In the genomic region with DNA sequence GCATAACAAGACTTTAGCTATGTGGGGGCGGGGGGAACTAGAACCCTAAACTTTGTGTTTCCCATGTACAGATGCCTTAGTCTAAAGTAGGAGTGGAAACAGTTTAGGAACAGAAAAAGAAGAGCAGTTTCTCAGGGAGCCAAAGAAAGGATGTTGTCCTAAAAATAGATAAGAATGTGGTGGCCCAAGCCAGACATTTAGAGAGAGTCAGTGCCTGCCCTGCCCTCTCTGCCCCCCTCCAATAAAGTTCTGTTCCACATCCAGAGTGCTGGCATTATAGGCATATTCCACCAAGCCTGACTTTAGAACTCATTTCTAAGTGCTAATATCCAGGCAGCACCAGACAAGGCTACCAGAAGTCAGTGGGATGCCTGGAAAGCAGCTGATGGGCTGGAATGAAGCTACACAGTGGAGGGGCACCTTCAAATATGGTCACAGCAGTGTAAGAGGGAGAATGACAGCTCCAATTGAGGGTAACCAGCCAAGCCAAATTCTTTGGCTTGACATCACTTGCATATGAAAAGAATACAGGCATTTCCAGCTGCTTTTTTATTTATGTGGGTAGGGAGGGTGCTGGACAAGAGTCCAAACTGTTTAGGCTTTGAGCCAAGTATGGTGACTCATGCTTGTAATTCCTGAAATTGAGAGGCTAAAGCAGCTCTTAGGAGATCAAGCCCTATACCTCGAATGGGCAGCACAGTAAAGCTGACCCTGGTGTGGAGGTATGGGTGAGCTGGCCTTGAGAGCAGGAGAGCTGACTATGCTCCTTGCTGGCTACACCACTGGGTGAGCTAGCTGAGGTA, we compare ENCODE assay signal across 9 mouse cellular contexts. TPM values are rescaled to one million over a fixed set of nuclear protein-coding genes. Genes with fewer than 3 reads are reported as not detected.
DNase-seq lines count a peak whose midpoint lies in the region; ATAC-seq and TF ChIP-seq lines count a peak whose summit lies in the region.
"Had no signal": no experiment of that assay in that cellular context is flagged by ENCODE, and none has a peak within 500 bp of the region (broad histone marks: within the 10 kb centered on the region; RNA-seq: fewer than 3 reads in every experiment).

No protein-coding gene starts in this region.

- DNase-seq in adipocyte (ENCODE audit: low spot score): peak; percentile 74
- peak; percentile 76 to 80 for DNase-seq in heart, adult 18-20 months
- DNase-seq in kidney, adult 8-10 months: peak; percentile 58 to 73
- no peak for DNase-seq in frontal cortex, postnatal 36 days (ENCODE audit: low spot score in 2 of 2)

- no peak for TF ChIP-seq CTCF in olfactory bulb, adult 2 months (IDR thresholded peaks at IDR 0.05; ENCODE audit: insufficient read depth, low read depth, low read length)

- H3K4me2 ChIP-seq in forebrain, embryonic 15.5 days (replicated peaks): no peak overlapping the region
- no peak overlapping the region for H3K4me2 ChIP-seq in forebrain, embryonic 12.5 days

- ATAC-seq in forebrain, embryonic 15.5 days (replicated peaks): peak; percentile 48; the same call in 1 of the 2 replicates
- no peak for ATAC-seq in forebrain, embryonic 12.5 days (ENCODE audit: low FRiP score)
- no peak for ATAC-seq in CD4-positive, CD25-positive, alpha-beta regulatory T cell, adult 4 months

- H3K27ac ChIP-seq in forebrain, embryonic 15.5 days (replicated peaks): no peak overlapping the region
- no peak overlapping the region for H3K27ac ChIP-seq in forebrain, embryonic 12.5 days
- peak overlapping the region; percentile 33; the same call in 1 of the 2 replicates for H3K27ac ChIP-seq in olfactory bulb, adult 2 months (ENCODE audit: insufficient read depth, low read depth, low read length)

- no peaks in the 10 kb centered on the region for H3K9me3 ChIP-seq in forebrain, embryonic 15.5 days
- H3K9me3 ChIP-seq in forebrain, embryonic 12.5 days: no peaks in the 10 kb centered on the region

- H3K4me3 ChIP-seq in forebrain, embryonic 15.5 days: no peak overlapping the region
- no peak overlapping the region for H3K4me3 ChIP-seq in forebrain, embryonic 12.5 days (replicated peaks)
- no peak overlapping the region for H3K4me3 ChIP-seq in olfactory bulb, adult 2 months (ENCODE audit: insufficient read depth, low read depth, low read length)
- H3K4me3 ChIP-seq: erythroblast, embryonic 14.5 days had no signal

- no peaks in the 10 kb centered on the region for H3K27me3 ChIP-seq in forebrain, embryonic 15.5 days
- H3K27me3 ChIP-seq in forebrain, embryonic 12.5 days: 0 out of 2 replicates have a peak, but pooled peaks cover 6% of the 10 kb centered on the region

- no peaks in the 10 kb centered on the region for H3K4me1 ChIP-seq in forebrain, embryonic 15.5 days
- no peaks in the 10 kb centered on the region for H3K4me1 ChIP-seq in forebrain, embryonic 12.5 days
- no peaks in the 10 kb centered on the region for H3K4me1 ChIP-seq in olfactory bulb, adult 2 months (ENCODE audit: control insufficient read depth, insufficient read depth, low read length)

- no peak for TF ChIP-seq POLR2A in olfactory bulb, adult 2 months (IDR thresholded peaks at IDR 0.05; ENCODE audit: insufficient read depth, low read depth, low read length)

- WGBS in forebrain, embryonic 15.5 days: 52% methylated on average over 2 of the region's 2 CpGs
- 55% methylated on average over 2 of the region's 2 CpGs for WGBS in forebrain, embryonic 12.5 days
- 33% methylated on average over 2 of the region's 2 CpGs for WGBS in olfactory bulb, adult 2 months

- no peak overlapping the region for H3K9ac ChIP-seq in forebrain, embryonic 15.5 days (replicated peaks)
- H3K9ac ChIP-seq in forebrain, embryonic 12.5 days: no peak overlapping the region

- no peaks in the 10 kb centered on the region for H3K36me3 ChIP-seq in forebrain, embryonic 15.5 days
- no peaks in the 10 kb centered on the region for H3K36me3 ChIP-seq in forebrain, embryonic 12.5 days (replicated peaks)

RNA-seq across cellular contexts. Expression of gene Tmem41b, which starts 6.6 kb away (rescaled TPM):
- polyA plus RNA-seq in forebrain, embryonic 15.5 days (2015; fragmentation: Nextera tagmentation; extraction: Ambion mirVana): 65.0 and 65.1 TPM in 2 replicates
- 75.8 and 78.8 TPM in 2 replicates for polyA plus RNA-seq in forebrain, embryonic 12.5 days (2016; fragmentation: Nextera tagmentation; extraction: Ambion mirVana)
- 10 to 100 TPM; 43.4 to 54.7 TPM for total RNA-seq in heart, adult 18-20 months (2021)
- polyA plus RNA-seq in olfactory bulb, adult 2 months (2012; ENCODE audit: insufficient read depth, insufficient read length, low replicate concordance, missing spikeins): not detected in 2 replicates
- 10 to 100 TPM; 35.0 to 39.5 TPM for polyA plus RNA-seq in CD4-positive, CD25-positive, alpha-beta regulatory T cell, adult 4 months (2017; shearing (Covaris generic))

RNA-seq across cellular contexts. Expression of gene Ipo7, which starts 24.7 kb away (rescaled TPM):
- 46.4 and 46.9 TPM in 2 replicates for polyA plus RNA-seq in forebrain, embryonic 15.5 days (2015; fragmentation: Nextera tagmentation; extraction: Ambion mirVana)
- polyA plus RNA-seq in forebrain, embryonic 12.5 days (2016; fragmentation: Nextera tagmentation; extraction: Ambion mirVana): 58.6 and 61.1 TPM in 2 replicates
- 10 to 100 TPM; 96.4 to 99.0 TPM for total RNA-seq in heart, adult 18-20 months (2021)
- polyA plus RNA-seq in olfactory bulb, adult 2 months (2012; ENCODE audit: insufficient read depth, insufficient read length, low replicate concordance, missing spikeins): not detected in 2 replicates
- 10 to 100 TPM; 24.0 to 33.0 TPM for polyA plus RNA-seq in CD4-positive, CD25-positive, alpha-beta regulatory T cell, adult 4 months (2017; shearing (Covaris generic))

RNA-seq across cellular contexts. Expression of gene Dennd5a, which starts 33.1 kb away (rescaled TPM):
- 47.3 and 54.1 TPM in 2 replicates for polyA plus RNA-seq in forebrain, embryonic 15.5 days (2015; fragmentation: Nextera tagmentation; extraction: Ambion mirVana)
- 52.2 and 53.6 TPM in 2 replicates for polyA plus RNA-seq in forebrain, embryonic 12.5 days (2016; fragmentation: Nextera tagmentation; extraction: Ambion mirVana)
- 100 to 1,000 TPM; 122 to 123 TPM for total RNA-seq in heart, adult 18-20 months (2021)
- 223 TPM in 1 of 2 replicates, not detected in the other for polyA plus RNA-seq in olfactory bulb, adult 2 months (2012; ENCODE audit: insufficient read depth, insufficient read length, low replicate concordance, missing spikeins)
- 10 to 100 TPM; 23.4 to 27.6 TPM for polyA plus RNA-seq in CD4-positive, CD25-positive, alpha-beta regulatory T cell, adult 4 months (2017; shearing (Covaris generic))

Comparison
In these comparisons a context has a peak if more than half of its experiments do, and no peak if none do; other contexts are left out.
1. DNase-seq: peak in adipocyte (single experiment), heart, adult 18-20 months (2 of 2) and kidney, adult 8-10 months (2 of 2); none in frontal cortex, postnatal 36 days (0 of 2).
2. RNA of gene Ipo7, which starts 24.7 kb away (polyA plus RNA-seq): 58.6 to 61.1 TPM in forebrain, embryonic 12.5 days, 46.4 to 46.9 TPM in forebrain, embryonic 15.5 days and 24.0 to 33.0 TPM in CD4-positive, CD25-positive, alpha-beta regulatory T cell, adult 4 months; not detected in olfactory bulb, adult 2 months; every median in the first group is over 10 times any median in the second.